Mouse (Mus musculus) lung, embryonic 16.5 days (tissue): ENCODE measurements around the gene Frmd4b. TPM values are rescaled to one million over a fixed set of nuclear protein-coding genes. Genes with fewer than 3 reads are reported as not detected.
"Not testable (repeated sequence)": the region's sequence is repeated elsewhere in the genome, so short reads cannot be mapped to it uniquely, and the experiment has no call there.

Source experiments
- ATAC-seq: fragments of 200-750 bp; cut with Nextera tagmentation; 2 replicates; pipeline ENCODE4 v1.8.0; 2017; ENCODE audit warnings: low read depth, mild to moderate bottlenecking, moderate library complexity
- H3K27ac ChIP-seq: fragments of 300-500 bp; sonication (generic); 2 replicates; pipeline ENCODE4 v1.5.1; 2014; ENCODE audit warnings: mild to moderate bottlenecking, control low read depth, low read length
- H3K27me3 ChIP-seq: fragments of 300-500 bp; sonication (generic); 2 replicates; pipeline ENCODE4 v1.6.1; 2014; ENCODE audit warnings: low read depth, low read length, mixed read lengths; ENCODE audit not compliant: control insufficient read depth, insufficient read depth
- H3K36me3 ChIP-seq: fragments of 300-500 bp; sonication (generic); 2 replicates; pipeline ENCODE4 v1.6.1; 2014; ENCODE audit warnings: low read length; ENCODE audit not compliant: control insufficient read depth, insufficient read depth
- H3K4me1 ChIP-seq: fragments of 300-500 bp; sonication (generic); replicated peaks from 2 replicates; pipeline ENCODE4 v1.6.1; 2014; ENCODE audit warnings: low read length, mixed read lengths; ENCODE audit not compliant: control insufficient read depth, insufficient read depth
- H3K4me2 ChIP-seq: fragments of 300-500 bp; sonication (generic); 2 replicates; pipeline ENCODE4 v1.6.1; 2014; ENCODE audit warnings: low read depth, low read length, control low read depth
- H3K4me3 ChIP-seq: fragments of 300-500 bp; sonication (generic); 2 replicates; pipeline ENCODE4 v1.5.1; 2014; ENCODE audit warnings: mild to moderate bottlenecking, low read length, control low read depth
- H3K9ac ChIP-seq: fragments of 300-500 bp; sonication (generic); 2 replicates; pipeline ENCODE4 v1.6.1; 2014; ENCODE audit warnings: low read length, control low read depth
- H3K9me3 ChIP-seq: fragments of 300-500 bp; sonication (generic); 2 replicates; pipeline ENCODE4 v1.6.1; 2016; ENCODE audit warnings: low read length; ENCODE audit not compliant: control insufficient read depth
- whole genome bisulfite sequencing: fragments of 180-500 bp; shearing (Covaris S2); extraction: QIAGEN DNeasy Blood & Tissue Kit; methylation state at CpG from one replicate; pipeline ENCODE4 v1.1.7; 2014; 5-methylcytosine and 5-hydroxymethylcytosine counted together
- polyA plus RNA-seq: library from polyadenylated mRNA; unstranded; fragments of >200 nt; fragmentation: Nextera tagmentation; extraction: Ambion mirVana; gene quantifications from 2 replicates; pipeline ENCODE4 v1.2.1, GENCODE M21; 2015

The Frmd4b gene
- polyA plus RNA-seq, 1 experiment from 2014 or later, result 17.9 TPM

GRCm38 (mm10) chr6:97363846-97364245 lies 253.5 kb downstream of the Frmd4b start:
- H3K4me2 ChIP-seq, result no peak overlapping the region
- H3K9me3 ChIP-seq, result no peaks in the 10 kb centered on the region
- ATAC-seq, result no peak
- 80% methylated on average over 2 of the region's 2 CpGs for WGBS
- H3K9ac ChIP-seq, result no peak overlapping the region
- H3K27ac ChIP-seq, result no peak overlapping the region
- peaks cover 4% of the 10 kb centered on the region; the same call in 1 of the 2 replicates for H3K4me1 ChIP-seq
- no peaks in the 10 kb centered on the region for H3K36me3 ChIP-seq
- no peaks in the 10 kb centered on the region for H3K27me3 ChIP-seq
- H3K4me3 ChIP-seq, result no peak overlapping the region

- H3K9ac ChIP-seq, H3K27me3 ChIP-seq, H3K27ac ChIP-seq, ATAC-seq, H3K9me3 ChIP-seq, H3K4me3 ChIP-seq, H3K4me2 ChIP-seq, H3K36me3 ChIP-seq, H3K4me1 ChIP-seq: not testable (repeated sequence)
- WGBS, result 80% methylated on average over 2 of the region's 4 CpGs
Measured at GRCm38 (mm10) chr6:97357606-97358005, 259.7 kb downstream of the Frmd4b start.

GRCm38 (mm10) chr6:97356612-97357011 lies 260.7 kb downstream of the Frmd4b start:
- Histone ChIP-seq H3K9ac (no peak overlapping the region), H3K4me3 (no peak overlapping the region), H3K4me2 (no peak overlapping the region), H3K27me3 (no peaks in the 10 kb centered on the region), H3K36me3 (no peaks in the 10 kb centered on the region), H3K9me3 (no peaks in the 10 kb centered on the region), H3K27ac (no peak overlapping the region), H3K4me1 (peaks cover 9% of the 10 kb centered on the region; the same call in 1 of the 2 replicates)
- ATAC-seq, result peak; percentile 51; the same call in 1 of the 2 replicates
- 49% methylated on average over 7 of the region's 7 CpGs for WGBS

GRCm38 (mm10) chr6:97355141-97355540 lies 262.2 kb downstream of the Frmd4b start:
- ATAC-seq, result no peak
- WGBS, result 20% methylated on average over 8 of the region's 8 CpGs
- Histone ChIP-seq H3K4me2 (no peak overlapping the region), H3K4me1 (peaks cover 10% of the 10 kb centered on the region), H3K27me3 (no peaks in the 10 kb centered on the region), H3K9ac (no peak overlapping the region), H3K4me3 (no peak overlapping the region), H3K36me3 (no peaks in the 10 kb centered on the region), H3K9me3 (no peaks in the 10 kb centered on the region), H3K27ac (no peak overlapping the region; the same call in 1 of the 2 replicates)

GRCm38 (mm10) chr6:97353933-97354332 lies 263.4 kb downstream of the Frmd4b start:
- peak overlapping the region; percentile 64 for H3K27ac ChIP-seq
- H3K36me3 ChIP-seq, result no peaks in the 10 kb centered on the region
- ATAC-seq, result 0 out of 2 replicates have a peak, but pooled peaks have one; percentile 37
- peak overlapping the region; percentile 44 for H3K4me2 ChIP-seq
- H3K27me3 ChIP-seq, result no peaks in the 10 kb centered on the region
- 15% methylated on average over 5 of the region's 5 CpGs for WGBS
- peak overlapping the region; percentile 47 for H3K9ac ChIP-seq
- peaks cover 19% of the 10 kb centered on the region for H3K4me1 ChIP-seq
- no peaks in the 10 kb centered on the region for H3K9me3 ChIP-seq
- peak overlapping the region; percentile 37 for H3K4me3 ChIP-seq

GRCm38 (mm10) chr6:97353371-97353770 lies 264.0 kb downstream of the Frmd4b start:
- no peak for ATAC-seq
- no peak overlapping the region for H3K27ac ChIP-seq
- no peaks in the 10 kb centered on the region for H3K27me3 ChIP-seq
- peak overlapping the region; percentile 44; the same call in 1 of the 2 replicates for H3K4me2 ChIP-seq
- peaks cover 19% of the 10 kb centered on the region for H3K4me1 ChIP-seq
- peak overlapping the region; percentile 37 for H3K4me3 ChIP-seq
- no peaks in the 10 kb centered on the region for H3K9me3 ChIP-seq
- no peaks in the 10 kb centered on the region for H3K36me3 ChIP-seq
- 28% methylated on average over 6 of the region's 6 CpGs for WGBS
- H3K9ac ChIP-seq, result no peak overlapping the region

GRCm38 (mm10) chr6:97352505-97353154 lies 264.7 kb downstream of the Frmd4b start:
- H3K4me1 ChIP-seq, result peaks cover 21% of the 10 kb centered on the region
- no peaks in the 10 kb centered on the region for H3K36me3 ChIP-seq
- 0 out of 2 replicates have a peak overlapping the region, but pooled peaks have one; percentile 17 for H3K9ac ChIP-seq
- H3K4me3 ChIP-seq, result peak overlapping the region; percentile 6; the same call in 1 of the 2 replicates
- H3K27ac ChIP-seq, result peak overlapping the region; percentile 56
- no peaks in the 10 kb centered on the region for H3K27me3 ChIP-seq
- no peaks in the 10 kb centered on the region for H3K9me3 ChIP-seq
- WGBS, result 46% methylated on average over 10 of the region's 10 CpGs
- ATAC-seq, result no peak
- peak overlapping the region; percentile 26; the same call in 1 of the 2 replicates for H3K4me2 ChIP-seq

- peaks cover 14% of the 10 kb centered on the region for H3K4me1 ChIP-seq
- no peaks in the 10 kb centered on the region for H3K27me3 ChIP-seq
- no peaks in the 10 kb centered on the region for H3K9me3 ChIP-seq
- H3K27ac ChIP-seq, result peak overlapping the region; percentile 63
- no peak overlapping the region for H3K9ac ChIP-seq
- 20% methylated on average over 8 of the region's 8 CpGs for WGBS
- no peak overlapping the region for H3K4me3 ChIP-seq
- ATAC-seq, result peak; percentile 53; the same call in 1 of the 2 replicates
- no peak overlapping the region for H3K4me2 ChIP-seq
- no peaks in the 10 kb centered on the region for H3K36me3 ChIP-seq
Measured at GRCm38 (mm10) chr6:97349355-97350138, 267.8 kb downstream of the Frmd4b start.

- no peak for ATAC-seq
- Histone ChIP-seq H3K4me2 (no peak overlapping the region), H3K27me3 (no peaks in the 10 kb centered on the region), H3K36me3 (no peaks in the 10 kb centered on the region), H3K9ac (no peak overlapping the region), H3K9me3 (no peaks in the 10 kb centered on the region), H3K4me1 (peaks cover 12% of the 10 kb centered on the region), H3K4me3 (no peak overlapping the region), H3K27ac (no peak overlapping the region)
- 83% methylated on average over 1 of the region's 1 CpGs for WGBS
Measured at GRCm38 (mm10) chr6:97346932-97347331, 270.4 kb downstream of the Frmd4b start.
